Mouse (Mus musculus): ENCODE results near the gene Ezr.

The Ezr gene

DNA sequence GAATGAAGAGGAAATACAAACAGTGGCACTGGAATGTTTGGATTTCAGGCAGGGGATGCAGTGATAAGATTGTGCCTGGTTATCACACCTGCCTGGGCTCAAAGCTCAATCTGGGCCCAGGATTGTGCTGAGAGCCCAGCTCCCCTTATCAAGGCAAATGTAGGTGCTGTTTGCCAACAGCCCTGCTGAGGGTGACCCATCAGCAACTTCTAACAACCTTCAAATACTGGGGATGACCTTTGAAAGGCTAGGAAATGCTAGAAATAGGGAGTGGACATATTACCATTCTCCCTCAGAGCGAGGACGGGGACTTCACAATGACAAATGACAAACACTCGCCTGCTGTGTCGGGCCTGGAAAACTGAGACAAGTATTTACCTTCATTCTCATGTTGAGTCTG is 15.8 kb downstream of the Ezr start:
- DNase-seq: no peak

DNA sequence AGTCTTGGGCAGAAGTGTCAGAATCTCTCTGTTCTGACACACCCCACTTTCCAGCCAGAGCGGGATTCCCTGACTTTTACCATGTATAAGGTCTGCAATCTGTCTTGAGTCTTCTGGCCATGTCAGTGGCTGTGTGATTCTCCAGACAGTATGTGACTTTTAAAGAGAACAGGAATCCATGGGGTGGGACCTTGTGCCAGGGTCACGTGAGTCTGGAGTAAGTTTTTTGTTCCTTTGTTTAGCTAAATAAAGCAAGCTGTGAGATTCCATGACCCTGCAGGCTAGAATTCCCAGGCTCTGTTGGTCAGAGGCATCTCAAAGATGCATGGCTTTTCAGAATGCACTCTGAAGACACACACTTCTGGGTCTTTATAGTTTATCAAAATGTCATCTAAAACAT is 16.7 kb downstream of the Ezr start:
- DNase-seq: no peak

GRCm38 (mm10) chr17:6764730-6765129 is 17.9 kb downstream of the Ezr start:
- no peak for DNase-seq

DNA sequence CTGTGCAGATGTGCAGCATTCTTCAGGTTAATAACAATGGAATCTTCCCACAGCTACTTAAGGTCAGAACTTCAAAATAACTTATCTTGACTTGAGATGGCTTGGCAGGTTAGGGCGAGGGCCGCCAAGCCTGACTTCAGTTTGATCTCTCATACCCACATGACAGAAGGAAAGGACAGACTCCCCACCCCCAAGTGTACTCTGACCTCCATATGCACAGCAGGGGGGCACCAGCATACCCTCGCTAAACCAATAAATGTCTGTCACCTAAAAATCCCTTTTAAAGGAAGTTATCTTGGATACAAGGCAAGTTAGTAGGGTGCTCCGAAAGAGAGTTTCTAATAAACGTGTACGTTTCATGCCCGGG is 18.4 kb downstream of the Ezr start:
- DNase-seq: no peak

DNA sequence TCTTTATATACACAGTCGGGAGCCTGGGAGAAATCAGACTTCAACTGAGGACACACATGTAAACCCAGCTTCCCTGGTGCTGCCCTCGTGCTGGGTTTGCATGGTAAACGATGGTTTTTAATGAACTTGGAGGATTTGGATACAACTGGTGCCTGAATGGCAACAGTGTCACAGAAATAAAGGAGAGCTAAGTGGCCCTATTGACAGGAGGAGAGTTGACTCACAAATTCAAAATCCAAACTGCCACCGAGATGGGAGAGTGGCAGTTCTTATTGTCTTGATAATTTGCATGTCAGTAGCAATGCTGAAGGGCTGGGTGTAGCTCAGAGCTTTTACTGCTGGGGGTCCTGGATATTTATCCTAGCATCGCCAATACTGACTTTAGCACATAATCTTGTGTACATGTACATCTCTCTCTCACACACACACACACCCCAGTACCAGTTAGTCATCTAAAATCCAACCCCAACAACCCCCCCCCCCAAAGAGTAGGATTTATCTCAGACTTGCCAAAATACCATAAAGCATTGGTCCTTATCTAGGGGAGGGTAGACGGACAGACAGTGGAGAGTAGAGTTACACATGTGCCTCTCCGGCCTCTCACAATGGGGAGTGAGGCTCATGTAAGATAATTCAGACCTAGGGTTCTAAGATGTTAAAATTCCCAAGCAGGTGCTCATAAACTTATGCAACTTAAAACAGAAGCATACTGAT is 18.9 kb downstream of the Ezr start:
- DNase-seq: no peak

DNA sequence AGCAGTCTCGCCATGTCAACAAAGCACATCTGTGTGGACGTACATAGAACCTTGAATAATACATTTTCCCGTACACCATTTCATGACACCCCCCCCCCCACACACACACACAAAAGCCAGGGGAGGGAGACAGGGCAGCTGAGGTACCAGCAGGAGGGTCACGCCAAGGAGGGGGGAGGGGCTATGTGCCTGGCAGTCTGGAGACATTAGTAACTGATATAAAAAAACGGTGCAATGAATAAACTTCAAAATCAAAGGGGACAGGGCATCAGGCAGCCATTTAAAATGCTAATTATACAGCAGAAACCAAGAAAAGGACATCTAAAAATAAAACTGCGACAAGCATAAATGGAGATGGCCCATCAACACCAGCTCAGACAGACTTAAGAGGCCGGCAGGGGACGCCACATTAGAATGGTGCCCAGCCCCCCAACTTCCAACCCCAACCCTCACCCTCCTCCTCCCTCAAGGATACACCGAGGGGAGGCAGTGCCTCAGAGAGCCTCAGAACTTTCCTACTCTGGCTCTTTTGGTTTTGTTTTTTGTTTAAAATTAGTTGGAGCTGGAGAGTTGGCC is 22.8 kb downstream of the Ezr start:
- no peak for DNase-seq

- no peak for DNase-seq
Observed at GRCm38 (mm10) chr17:6758845-6759244, 23.7 kb downstream of the Ezr start.

DNA sequence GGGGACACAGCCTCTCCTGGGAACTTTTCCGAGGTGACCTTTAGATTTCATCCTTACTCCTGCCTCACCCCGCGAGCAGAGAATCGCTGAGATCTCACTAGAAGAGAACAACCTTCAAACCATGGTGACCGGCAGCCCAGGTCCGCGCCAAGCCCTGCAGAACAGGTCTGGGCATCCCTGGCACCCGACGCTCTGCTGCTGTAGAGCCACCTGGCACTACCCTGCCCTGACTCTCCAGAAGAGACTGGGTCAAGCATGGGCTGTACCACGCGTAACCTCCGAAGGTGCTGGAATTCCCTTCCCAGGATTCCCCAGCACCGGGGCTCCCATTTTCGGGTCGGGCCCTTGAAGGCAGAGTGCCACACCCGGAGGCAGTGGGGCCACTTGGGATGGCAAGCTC is 24.7 kb downstream of the Ezr start:
- no peak for DNase-seq

DNA sequence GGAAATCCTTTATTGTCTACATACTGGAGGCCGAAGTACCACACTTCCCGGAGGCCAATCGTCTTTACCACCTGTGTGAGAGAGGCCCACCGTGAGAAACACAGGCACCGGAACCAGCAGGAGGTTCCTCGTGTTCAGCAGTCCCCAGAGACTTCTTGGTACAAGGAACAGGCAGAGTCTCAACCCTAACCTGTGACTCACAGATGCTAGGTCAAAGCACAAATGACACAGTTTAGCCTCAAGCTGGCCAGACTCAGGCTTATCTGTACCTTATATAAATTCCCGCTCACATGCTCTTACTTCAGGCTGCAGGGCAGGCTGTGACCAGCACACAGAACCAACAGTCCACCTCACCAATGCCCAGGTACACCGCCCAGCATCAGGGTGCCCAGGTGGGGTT is 26.7 kb downstream of the Ezr start:
- no peak for DNase-seq

DNA sequence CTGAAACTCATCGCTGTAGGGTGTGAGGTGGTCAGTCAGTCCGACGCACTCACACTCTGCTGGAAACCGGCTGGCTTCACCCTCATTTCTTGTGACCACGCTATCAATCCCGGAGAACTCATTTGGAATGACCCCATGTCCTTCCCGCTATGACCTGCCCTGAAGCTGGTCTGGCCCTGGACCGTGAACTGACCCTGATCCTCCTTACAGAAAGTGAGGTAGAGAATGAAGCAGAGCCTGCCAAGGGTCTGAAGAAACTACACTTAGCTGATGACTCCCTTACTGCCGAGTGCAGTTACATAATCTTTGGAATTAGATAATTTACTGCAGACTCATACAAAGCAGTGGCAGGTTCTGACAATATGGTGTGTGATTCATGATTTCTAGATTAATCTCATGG is 27.4 kb downstream of the Ezr start:
- no peak for DNase-seq

GRCm38 (mm10) chr17:6752375-6752774 is 30.2 kb downstream of the Ezr start:
- no peak for DNase-seq

DNA sequence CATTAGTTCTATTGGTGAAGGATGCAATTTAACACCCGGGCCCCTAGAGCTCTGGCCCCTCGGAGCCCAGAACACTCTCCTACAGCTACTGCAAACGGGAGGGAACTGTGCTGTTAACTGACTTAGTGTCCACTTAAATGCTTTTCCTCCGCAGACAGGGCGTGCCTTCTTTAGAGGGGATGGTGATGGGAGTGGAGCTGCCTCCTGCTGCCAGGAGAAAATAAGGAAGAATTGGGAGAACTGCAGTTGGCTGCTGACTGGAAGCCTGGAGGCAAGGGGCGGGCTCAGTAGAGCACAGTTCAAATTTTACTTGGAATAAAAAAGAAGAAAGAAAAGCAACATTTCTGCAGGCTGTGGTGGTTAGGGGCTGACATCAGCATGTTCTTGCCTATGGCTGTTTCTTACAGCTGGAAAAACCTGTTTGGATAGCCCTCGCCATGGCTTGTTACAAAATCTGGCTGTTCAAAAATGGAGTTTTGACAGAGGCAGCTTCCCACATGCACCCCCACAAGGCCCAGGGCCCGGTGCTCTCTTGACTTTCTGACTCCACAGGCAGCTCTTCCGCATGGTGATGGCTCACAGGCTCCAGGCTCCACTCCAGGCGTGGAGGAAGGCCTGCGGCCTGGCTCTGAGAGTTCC is 31.2 kb downstream of the Ezr start:
- no peak for DNase-seq

GRCm38 (mm10) chr17:6748779-6749464 is 33.7 kb downstream of the Ezr start:
- no peak for DNase-seq

DNA sequence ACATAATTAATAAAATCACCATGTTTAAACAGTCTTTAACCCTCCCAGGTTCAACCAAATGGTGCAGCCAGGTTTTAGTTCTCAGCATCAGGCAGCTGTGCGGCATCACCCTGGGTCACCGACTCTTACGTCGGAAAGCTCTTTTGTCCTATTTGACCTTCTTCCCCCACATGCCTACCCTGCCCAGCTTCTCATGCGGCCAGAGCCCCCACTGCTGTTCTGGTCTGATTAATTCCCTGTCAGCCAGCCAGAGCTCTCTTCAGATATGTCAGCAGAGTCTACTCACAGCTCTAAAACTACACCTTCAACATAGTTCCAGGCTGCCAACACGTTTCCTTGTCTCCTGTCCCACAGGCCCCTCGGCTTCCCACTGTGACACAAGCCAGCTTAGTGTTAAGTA is 35.1 kb downstream of the Ezr start:
- no peak for DNase-seq

DNA sequence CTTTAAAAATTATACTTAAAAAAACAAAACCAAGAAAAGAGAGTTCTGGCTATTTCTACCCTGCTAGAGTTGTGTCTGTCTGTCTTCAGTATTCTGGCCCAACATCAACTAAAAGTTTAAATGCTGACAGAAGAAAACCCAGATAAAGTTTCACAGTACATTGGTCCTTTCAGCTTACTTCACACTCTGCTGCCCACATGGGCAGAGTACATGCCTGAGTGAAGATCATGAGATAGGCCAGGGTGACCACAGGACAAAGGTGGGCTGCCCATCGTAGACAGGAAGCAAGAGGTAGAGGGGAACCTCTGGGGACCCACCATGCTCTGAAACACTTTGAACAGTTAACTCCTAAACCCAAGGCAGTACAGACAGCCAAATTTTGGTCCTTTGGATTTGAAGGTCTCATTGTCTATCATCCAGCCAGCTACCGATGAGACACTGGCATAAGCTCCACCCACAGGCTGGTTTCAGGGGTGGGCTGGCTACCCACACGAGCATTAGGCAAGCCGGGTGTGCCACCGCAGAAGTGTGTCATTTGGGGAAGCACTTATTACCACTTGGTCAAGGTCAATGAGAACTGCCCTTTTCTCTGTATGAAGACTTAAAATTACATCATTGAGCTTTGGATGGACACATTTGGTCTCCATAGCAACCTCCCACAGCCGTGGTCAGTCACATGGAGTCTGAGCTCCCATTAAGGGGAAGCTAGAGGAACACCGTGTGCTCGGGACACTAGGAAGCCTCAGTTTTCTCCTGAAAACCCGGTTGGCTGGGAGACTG is 35.9 kb downstream of the Ezr start:
- no peak for DNase-seq

DNA sequence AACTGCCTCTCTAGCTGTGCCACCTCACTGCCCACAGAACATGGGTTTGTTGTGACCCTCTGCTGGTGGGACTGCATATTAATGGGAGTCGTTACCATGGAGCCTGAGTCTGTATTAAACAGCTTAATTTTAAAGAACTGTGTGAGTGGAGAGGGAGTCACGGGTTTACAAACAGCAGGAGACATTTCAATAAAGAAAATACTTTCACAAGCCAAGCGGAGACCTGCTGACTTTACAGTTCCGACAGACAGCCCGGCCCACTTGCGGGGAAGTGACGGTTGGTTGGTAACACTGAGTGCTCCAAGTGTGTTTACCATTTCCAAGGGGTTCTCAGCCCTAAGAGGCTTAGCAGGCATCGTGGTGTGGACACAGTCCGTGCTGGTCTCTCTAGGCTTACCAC is 36.6 kb downstream of the Ezr start:
- DNase-seq: no peak

- DNase-seq: no peak
Observed at GRCm38 (mm10) chr17:6745503-6745902, 37.1 kb downstream of the Ezr start.

DNA sequence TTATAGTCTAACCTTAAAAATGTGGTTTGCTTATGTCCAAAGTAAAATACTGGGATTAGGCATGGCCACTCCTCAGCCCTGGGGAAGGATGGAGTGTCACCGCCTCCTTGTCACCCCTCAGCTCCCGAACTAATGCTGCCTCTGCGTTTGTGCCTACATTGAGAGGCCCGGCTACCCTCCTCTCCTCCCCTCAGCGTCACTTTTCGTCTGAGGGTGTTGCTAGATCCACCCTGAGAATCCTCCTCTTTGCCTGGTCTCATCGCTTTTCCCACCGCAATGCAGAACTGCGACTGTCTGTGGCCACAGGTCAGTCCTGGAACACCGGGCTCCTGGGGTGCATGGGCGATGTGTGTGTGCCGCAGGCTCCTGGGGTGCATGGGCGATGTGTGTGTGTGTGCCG is 37.7 kb downstream of the Ezr start:
- DNase-seq: no peak

DNA sequence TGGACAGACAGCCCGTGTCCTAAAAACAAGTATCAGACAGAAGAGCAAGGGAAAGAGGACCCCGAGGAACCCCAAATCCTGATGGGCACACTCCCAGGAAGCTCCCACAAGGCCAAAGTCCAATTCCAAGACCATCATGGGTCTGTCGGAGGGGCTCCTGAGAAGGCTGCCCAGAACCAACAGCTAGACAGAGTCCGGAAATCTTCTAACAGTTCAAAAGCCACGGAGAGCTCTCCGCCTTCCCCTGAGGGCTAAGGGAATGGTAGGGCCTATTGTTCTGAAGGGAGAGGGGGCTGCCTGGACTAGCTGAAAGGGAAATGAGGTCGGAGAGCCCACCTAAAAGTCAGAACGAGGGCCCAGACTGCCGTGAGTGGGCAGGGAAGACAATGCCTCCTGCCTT is 38.2 kb downstream of the Ezr start:
- no peak for DNase-seq

- DNase-seq: no peak
Observed at GRCm38 (mm10) chr17:6743787-6744239, 38.8 kb downstream of the Ezr start.

- no peak for DNase-seq
Observed at GRCm38 (mm10) chr17:6743039-6743575, 39.5 kb downstream of the Ezr start.

DNA sequence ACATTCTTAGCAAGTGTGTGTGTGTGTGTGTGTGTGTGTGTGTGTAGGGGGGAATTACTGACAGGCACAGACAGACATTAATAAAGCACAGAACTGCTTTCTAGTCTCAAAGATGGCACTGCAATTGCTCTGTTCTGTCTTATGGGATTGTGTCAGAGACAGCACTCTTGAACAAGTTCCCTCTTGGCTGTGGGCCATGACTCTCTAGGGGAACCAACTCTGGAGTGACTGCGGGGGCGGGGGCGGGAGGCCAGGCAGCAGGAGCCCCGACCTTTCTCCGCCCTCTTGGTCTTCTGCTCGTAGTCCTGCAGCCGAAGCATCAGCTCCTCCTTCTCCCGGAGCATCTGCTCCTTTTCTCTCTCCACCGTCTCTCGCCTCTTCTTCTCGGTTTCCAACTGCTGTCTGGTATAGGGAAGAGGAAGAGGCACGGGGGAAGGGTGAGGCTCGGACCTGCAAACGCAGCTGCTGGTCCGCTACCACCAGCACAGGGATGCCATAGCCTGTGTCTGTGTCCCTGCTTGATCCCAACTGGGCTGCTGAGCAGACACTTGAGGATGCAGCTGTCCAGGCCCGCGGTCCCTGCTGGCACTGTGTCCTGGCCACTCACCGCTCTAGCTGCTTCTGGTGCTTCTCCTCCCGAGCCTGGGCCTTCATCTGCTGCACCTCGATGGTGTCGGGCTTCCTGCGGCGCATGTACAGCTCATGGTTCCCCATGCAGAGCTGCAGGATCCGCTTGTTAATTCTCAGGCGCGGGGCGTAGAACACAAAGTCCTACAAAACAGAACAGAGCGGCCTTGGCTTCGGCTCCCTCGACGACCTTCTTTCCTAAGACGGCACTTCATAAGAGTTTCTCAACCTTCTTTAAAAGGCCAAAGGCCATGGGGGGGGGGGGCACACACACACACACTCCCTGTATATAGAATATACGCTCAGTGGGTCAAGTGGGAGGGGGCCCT is 40.2 kb downstream of the Ezr start:
- DNase-seq: no peak

All from cerebellum, adult 9-10 months (tissue).